Mouse (Mus musculus): ENCODE measurements around the gene Rab7b. TPM values are rescaled to one million over a fixed set of nuclear protein-coding genes. Genes with fewer than 3 reads are reported as not detected.
A peak's percentile ranks its signal among the peaks of the same experiment; 100 is the strongest.

The Rab7b gene
- polyA plus RNA-seq, 1 experiment from 2014 or later = 19.2 TPM

DNA sequence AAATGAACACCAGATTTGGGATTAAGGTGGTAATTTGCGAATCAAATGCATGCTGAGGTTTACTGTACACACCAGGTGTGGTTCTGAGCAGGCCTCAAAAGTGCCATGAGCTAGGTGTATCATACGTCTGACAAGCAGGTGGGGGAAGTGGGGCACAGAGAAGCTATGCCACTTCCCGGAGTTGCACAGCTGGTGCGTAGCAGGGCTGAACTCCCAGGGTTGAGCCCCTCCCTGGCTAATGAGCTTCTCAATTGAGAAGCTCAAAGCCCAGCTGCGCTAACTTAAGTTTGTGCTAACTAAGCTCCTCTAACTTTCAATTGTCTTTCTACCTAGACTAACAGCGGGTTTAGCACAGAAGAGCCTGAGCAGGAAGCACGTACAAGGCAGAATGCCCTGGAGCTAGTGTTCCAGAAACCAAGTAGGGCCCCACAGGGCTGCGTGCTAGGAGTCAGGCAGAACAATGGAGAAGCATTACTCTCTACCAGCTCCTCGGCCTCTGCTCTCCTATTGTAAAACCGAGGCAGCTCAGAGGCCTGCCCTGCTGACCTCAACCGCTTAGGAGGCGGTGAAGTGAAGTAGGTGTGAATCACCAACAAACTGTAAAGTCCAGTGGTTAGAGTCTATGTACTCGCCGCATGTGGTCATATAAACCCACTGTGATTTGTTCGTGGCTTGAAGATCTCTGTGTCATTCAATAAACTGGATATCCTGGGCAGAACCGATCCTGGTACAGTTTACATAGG lies 30.6 kb downstream of the Rab7b start:
- Histone ChIP-seq H3K4me1 (peaks cover 8% of the 10 kb centered on the region; the same call in 1 of the 2 replicates), H3K9me3 (replicated peaks) (no peaks in the 10 kb centered on the region), H3K27me3 (no peaks in the 10 kb centered on the region), H3K4me2 (replicated peaks) (no peak overlapping the region), H3K27ac (replicated peaks) (no peak overlapping the region), H3K36me3 (no peaks in the 10 kb centered on the region), H3K4me3 (replicated peaks) (no peak overlapping the region), H3K9ac (no peak overlapping the region)
- 55% methylated on average over 16 of the region's 16 CpGs for WGBS
- ATAC-seq (ENCODE audit: insufficient number of reproducible peaks, low FRiP score, low TSS enrichment, low read depth) = no peak

- Histone ChIP-seq H3K9ac (no peak overlapping the region), H3K4me2 (replicated peaks) (no peak overlapping the region), H3K27me3 (no peaks in the 10 kb centered on the region), H3K36me3 (no peaks in the 10 kb centered on the region), H3K27ac (replicated peaks) (no peak overlapping the region), H3K9me3 (replicated peaks) (no peaks in the 10 kb centered on the region), H3K4me3 (replicated peaks) (no peak overlapping the region), H3K4me1 (peaks cover 8% of the 10 kb centered on the region; the same call in 1 of the 2 replicates)
- ATAC-seq (ENCODE audit: insufficient number of reproducible peaks, low FRiP score, low TSS enrichment, low read depth) = no peak
- WGBS = 85% methylated on average over 3 of the region's 3 CpGs
Measured at GRCm38 (mm10) chr1:131721989-131722388, 33.5 kb downstream of the Rab7b start.

- Histone ChIP-seq H3K9ac (no peak overlapping the region), H3K36me3 (no peaks in the 10 kb centered on the region), H3K27me3 (no peaks in the 10 kb centered on the region), H3K4me3 (replicated peaks) (no peak overlapping the region), H3K9me3 (replicated peaks) (no peaks in the 10 kb centered on the region), H3K4me2 (replicated peaks) (no peak overlapping the region), H3K27ac (replicated peaks) (no peak overlapping the region), H3K4me1 (peaks cover 8% of the 10 kb centered on the region; the same call in 1 of the 2 replicates)
- ATAC-seq (ENCODE audit: insufficient number of reproducible peaks, low FRiP score, low TSS enrichment, low read depth) = no peak
- 66% methylated on average over 4 of the region's 4 CpGs for WGBS
Measured at GRCm38 (mm10) chr1:131723549-131723948, 35.1 kb downstream of the Rab7b start.

- ATAC-seq (ENCODE audit: insufficient number of reproducible peaks, low FRiP score, low TSS enrichment, low read depth) = no peak
- H3K4me2 ChIP-seq (replicated peaks) = no peak overlapping the region
- H3K9me3 ChIP-seq (replicated peaks) = no peaks in the 10 kb centered on the region
- no peak overlapping the region for H3K9ac ChIP-seq
- H3K4me3 ChIP-seq (replicated peaks) = no peak overlapping the region
- H3K27me3 ChIP-seq = no peaks in the 10 kb centered on the region
- no peaks in the 10 kb centered on the region for H3K36me3 ChIP-seq
- no peaks in the 10 kb centered on the region for H3K4me1 ChIP-seq
- WGBS = 75% methylated on average over 6 of the region's 6 CpGs
- no peak overlapping the region for H3K27ac ChIP-seq (replicated peaks)
Measured at GRCm38 (mm10) chr1:131726586-131726985, 38.1 kb downstream of the Rab7b start.

DNA sequence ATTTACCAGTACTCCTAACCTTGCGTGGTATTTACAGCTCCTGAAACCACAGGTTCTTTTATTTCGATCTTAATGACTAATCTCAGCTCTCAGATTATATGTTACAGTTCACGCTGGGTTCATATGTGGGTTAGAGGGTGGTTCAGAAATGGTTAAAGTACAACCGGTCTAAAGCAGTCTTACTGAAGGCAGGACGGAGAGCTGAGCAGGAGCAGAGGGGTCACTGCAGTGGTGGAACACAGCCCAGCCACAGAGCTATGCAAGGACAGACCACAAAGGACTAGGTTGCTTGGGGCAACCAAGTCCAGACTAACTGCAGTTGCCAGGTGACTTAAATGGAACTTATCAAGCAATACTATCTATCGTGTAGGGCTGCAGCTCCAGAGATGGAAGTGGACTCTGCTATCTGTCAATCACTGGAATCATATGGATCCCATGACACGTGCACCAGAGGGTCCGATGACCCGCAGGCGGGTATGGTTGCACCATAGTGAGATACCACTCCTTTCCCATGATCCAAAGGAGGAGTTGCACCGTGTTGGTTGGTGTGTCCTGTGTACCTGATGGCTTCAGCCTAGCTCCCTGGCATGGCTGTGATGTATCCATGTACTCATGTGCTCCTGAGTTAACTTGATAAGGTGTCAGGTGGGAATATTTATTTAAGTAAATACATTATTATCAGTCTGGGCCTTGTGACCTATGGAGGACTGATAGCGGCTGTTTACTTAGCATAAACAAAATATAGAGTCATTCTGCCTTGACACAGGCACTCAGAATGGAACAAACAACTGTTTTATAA lies 42.3 kb downstream of the Rab7b start:
- H3K9ac ChIP-seq = no peak overlapping the region
- WGBS = 74% methylated on average over 12 of the region's 12 CpGs
- H3K4me2 ChIP-seq (replicated peaks) = no peak overlapping the region
- H3K27ac ChIP-seq (replicated peaks) = no peak overlapping the region
- no peak overlapping the region for H3K4me3 ChIP-seq (replicated peaks)
- no peaks in the 10 kb centered on the region for H3K4me1 ChIP-seq
- no peaks in the 10 kb centered on the region for H3K36me3 ChIP-seq
- peak; percentile 78; the same call in 1 of the 2 replicates for ATAC-seq (ENCODE audit: insufficient number of reproducible peaks, low FRiP score, low TSS enrichment, low read depth)
- H3K27me3 ChIP-seq = no peaks in the 10 kb centered on the region
- H3K9me3 ChIP-seq (replicated peaks) = no peaks in the 10 kb centered on the region

DNA sequence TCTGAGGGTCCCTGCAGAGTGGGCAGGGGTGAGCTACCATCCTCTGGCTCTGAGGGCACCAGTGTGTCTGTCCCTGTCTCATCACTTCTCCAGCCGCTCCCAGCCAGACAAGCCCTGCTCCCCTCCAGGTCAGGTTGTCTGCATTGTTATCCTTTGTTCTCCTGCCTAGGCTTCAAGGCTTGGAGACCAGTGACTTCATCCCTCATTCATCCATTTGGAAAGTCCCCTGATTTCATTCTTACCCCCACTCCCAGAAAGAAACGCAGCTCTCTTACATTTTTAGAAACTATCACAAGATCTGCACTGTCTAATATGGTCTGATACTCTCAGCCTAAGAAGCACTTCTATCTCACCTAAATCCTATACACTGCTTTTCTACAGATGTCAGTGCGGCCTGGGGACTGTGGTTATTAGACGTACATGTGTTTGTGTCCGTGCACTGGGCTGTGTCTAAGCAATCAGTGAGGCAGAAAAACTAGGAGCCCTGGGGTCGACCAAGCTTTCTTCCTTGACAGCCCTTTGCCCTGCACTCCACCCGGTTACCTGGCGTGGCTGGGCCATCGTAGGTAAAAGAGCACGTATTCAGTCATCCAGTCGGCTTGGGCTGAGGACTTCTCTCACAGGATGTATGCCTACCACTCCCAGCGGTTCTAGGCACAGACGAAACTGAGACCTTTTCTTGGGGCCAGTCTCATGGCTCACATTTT lies 45.1 kb downstream of the Rab7b start:
- Histone ChIP-seq H3K9ac (no peak overlapping the region), H3K4me2 (replicated peaks) (no peak overlapping the region), H3K4me1 (no peaks in the 10 kb centered on the region; the same call in 1 of the 2 replicates), H3K9me3 (replicated peaks) (no peaks in the 10 kb centered on the region), H3K27me3 (no peaks in the 10 kb centered on the region), H3K27ac (replicated peaks) (no peak overlapping the region), H3K36me3 (no peaks in the 10 kb centered on the region), H3K4me3 (replicated peaks) (no peak overlapping the region)
- no peak for ATAC-seq (ENCODE audit: insufficient number of reproducible peaks, low FRiP score, low TSS enrichment, low read depth)
- WGBS = 69% methylated on average over 13 of the region's 13 CpGs

DNA sequence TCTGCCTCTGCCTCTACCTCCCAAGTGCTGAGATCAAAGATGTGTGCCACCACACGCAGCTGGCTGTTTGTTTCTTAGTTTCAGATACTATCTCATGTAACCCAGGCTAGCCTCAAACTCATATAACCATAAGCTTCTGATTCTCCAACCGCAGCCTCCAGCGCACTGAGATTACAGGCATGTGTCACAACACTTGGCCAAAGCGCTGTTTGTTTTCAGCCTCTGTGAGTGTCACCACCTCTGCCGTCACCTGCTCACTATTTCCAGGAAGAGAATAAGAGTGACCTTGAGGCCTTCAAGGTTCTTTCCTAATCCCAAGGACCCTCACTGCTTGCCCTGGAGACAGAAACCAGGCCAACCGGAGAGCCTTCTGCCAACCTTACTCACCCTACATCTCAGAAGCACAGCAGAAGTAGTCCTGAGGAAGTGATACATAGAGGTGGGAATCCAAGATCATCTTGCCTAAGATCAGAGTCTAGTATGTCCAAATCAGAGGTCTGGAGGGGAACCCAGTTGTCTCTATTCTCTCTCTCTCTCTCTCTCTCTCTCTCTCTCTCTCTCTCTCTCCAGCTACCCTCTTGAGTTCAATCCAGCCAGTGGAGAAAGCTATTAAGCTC lies 46.3 kb downstream of the Rab7b start:
- ATAC-seq (ENCODE audit: insufficient number of reproducible peaks, low FRiP score, low TSS enrichment, low read depth) = no peak
- no peaks in the 10 kb centered on the region for H3K9me3 ChIP-seq (replicated peaks)
- 89% methylated on average over 6 of the region's 6 CpGs for WGBS

GRCm38 (mm10) chr1:131736494-131736893 lies 48.0 kb downstream of the Rab7b start:
- no peak overlapping the region for H3K4me3 ChIP-seq (replicated peaks)
- H3K27me3 ChIP-seq = no peaks in the 10 kb centered on the region
- no peak overlapping the region for H3K9ac ChIP-seq
- no peaks in the 10 kb centered on the region; the same call in 1 of the 2 replicates for H3K4me1 ChIP-seq
- H3K27ac ChIP-seq (replicated peaks) = 0 out of 2 replicates have a peak overlapping the region, but pooled peaks have one; percentile 11
- no peaks in the 10 kb centered on the region for H3K36me3 ChIP-seq
- H3K4me2 ChIP-seq (replicated peaks) = no peak overlapping the region
- 82% methylated on average over 9 of the region's 9 CpGs for WGBS
- no peak for ATAC-seq (ENCODE audit: insufficient number of reproducible peaks, low FRiP score, low TSS enrichment, low read depth)
- H3K9me3 ChIP-seq (replicated peaks) = no peaks in the 10 kb centered on the region

More for the DNA sequence above, 46.3 kb downstream of the Rab7b start:
- Histone ChIP-seq H3K27me3 (no peaks in the 10 kb centered on the region), H3K36me3 (no peaks in the 10 kb centered on the region), H3K27ac (replicated peaks) (no peak overlapping the region), H3K4me2 (replicated peaks) (no peak overlapping the region), H3K9ac (no peak overlapping the region), H3K4me3 (replicated peaks) (no peak overlapping the region), H3K4me1 (no peaks in the 10 kb centered on the region; the same call in 1 of the 2 replicates)

DNA sequence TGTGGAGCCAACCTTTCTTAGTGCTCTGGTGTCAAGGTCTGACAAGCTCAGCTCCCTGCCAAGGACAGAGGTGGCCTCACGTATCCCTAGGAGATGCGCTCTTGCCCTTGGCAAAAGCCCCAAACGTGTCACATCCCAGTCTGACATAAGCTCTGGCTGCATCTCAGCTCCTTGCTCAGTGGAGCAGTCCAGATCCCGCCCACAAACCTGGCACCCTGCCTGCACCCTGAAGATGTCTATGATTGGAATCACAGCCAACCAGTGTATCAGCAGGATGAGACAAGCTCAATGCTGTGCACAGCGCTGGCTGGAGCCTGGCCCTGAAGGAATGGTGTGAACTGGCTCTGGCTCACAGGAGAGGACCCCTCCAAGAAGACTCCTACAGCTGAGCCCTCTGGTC lies 48.8 kb downstream of the Rab7b start:
- 45% methylated on average over 5 of the region's 5 CpGs for WGBS
- no peaks in the 10 kb centered on the region for H3K27me3 ChIP-seq

GRCm38 (mm10) chr1:131738760-131739159 lies 50.3 kb downstream of the Rab7b start:
- Histone ChIP-seq H3K4me1 (peaks cover 3% of the 10 kb centered on the region; the same call in 1 of the 2 replicates), H3K9ac (no peak overlapping the region), H3K27me3 (no peaks in the 10 kb centered on the region), H3K36me3 (no peaks in the 10 kb centered on the region), H3K9me3 (replicated peaks) (no peaks in the 10 kb centered on the region), H3K4me2 (replicated peaks) (no peak overlapping the region), H3K4me3 (replicated peaks) (no peak overlapping the region), H3K27ac (replicated peaks) (no peak overlapping the region)
- 81% methylated on average over 1 of the region's 1 CpGs for WGBS
- no peak for ATAC-seq (ENCODE audit: insufficient number of reproducible peaks, low FRiP score, low TSS enrichment, low read depth)

More for the DNA sequence above, 48.8 kb downstream of the Rab7b start:
- no peaks in the 10 kb centered on the region for H3K36me3 ChIP-seq
- H3K4me2 ChIP-seq (replicated peaks) = no peak overlapping the region
- H3K4me3 ChIP-seq (replicated peaks) = no peak overlapping the region
- H3K9ac ChIP-seq = no peak overlapping the region
- 0 out of 2 replicates have a peak overlapping the region, but pooled peaks have one; percentile 11 for H3K27ac ChIP-seq (replicated peaks)
- peak; percentile 65 for ATAC-seq (ENCODE audit: insufficient number of reproducible peaks, low FRiP score, low TSS enrichment, low read depth)
- H3K9me3 ChIP-seq (replicated peaks) = no peaks in the 10 kb centered on the region
- H3K4me1 ChIP-seq = no peaks in the 10 kb centered on the region; the same call in 1 of the 2 replicates

Measured in embryonic facial prominence, embryonic 15.5 days (tissue).